Mouse (Mus musculus) cerebellum, postnatal 25 days (tissue): ENCODE measurements at regions not wholly inside any gene's neighbourhood (a gene's known extent, or its start where the extent isn't known, plus 50 kb on each side); places are given as distances from the start of the nearest gene placed in this dataset.
A peak's percentile ranks its signal among the peaks of the same experiment; 100 is the strongest.
"Not testable (repeated sequence)": the region's sequence is repeated elsewhere in the genome, so short reads cannot be mapped to it uniquely, and the experiment has no call there.

ENCODE experiments used
- DNase-seq, 2 experiments: peaks; one replicate each; pipeline ENCODE4 v3.0.0; 2021; ENCODE audit warnings: mixed read lengths in 2 of 2

DNA sequence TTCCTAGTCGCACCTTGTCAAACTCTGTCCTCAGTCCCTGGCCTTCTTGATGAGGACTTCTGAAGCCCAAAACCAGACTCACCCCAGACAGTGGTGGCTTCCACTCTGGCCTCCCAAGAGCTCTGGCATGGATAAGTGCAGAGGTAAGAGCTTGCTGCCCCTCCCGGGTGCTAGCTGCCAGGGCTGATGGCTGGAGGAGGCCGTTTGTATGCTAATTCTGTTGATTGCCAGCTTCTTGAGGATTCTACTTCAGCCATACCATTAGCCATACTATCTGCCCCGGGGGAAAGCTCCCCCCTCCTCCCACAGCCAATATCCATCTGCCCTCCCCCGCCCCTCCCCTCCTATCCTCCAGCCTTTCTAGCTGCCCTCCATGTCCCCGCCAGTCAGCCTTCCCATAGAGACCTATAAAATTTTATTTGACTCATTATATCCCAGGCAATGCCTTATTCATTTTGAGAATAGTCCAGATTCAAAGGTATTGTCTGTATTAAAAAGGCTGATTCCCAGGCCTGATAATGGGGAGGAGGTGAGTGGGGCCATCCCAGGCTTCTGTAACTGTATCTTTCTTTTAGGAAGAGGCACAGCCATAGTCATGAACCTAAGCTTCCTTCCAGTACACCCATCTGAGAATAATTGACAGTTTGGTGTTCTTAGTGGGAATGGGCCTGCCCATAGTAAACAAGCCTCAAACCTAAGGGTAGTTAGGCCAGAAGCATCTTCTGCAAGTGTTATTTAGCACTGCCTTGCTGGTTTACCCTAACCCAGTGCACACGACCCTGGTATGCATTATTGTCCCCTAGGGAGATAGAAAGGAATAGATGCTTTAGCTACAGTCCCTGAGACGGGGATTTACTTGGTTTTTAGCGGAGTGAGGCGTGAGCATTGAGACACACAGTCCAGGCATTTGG lies 239.2 kb upstream of the 1700012A03Rik start:
- DNase-seq, result no peak

DNA sequence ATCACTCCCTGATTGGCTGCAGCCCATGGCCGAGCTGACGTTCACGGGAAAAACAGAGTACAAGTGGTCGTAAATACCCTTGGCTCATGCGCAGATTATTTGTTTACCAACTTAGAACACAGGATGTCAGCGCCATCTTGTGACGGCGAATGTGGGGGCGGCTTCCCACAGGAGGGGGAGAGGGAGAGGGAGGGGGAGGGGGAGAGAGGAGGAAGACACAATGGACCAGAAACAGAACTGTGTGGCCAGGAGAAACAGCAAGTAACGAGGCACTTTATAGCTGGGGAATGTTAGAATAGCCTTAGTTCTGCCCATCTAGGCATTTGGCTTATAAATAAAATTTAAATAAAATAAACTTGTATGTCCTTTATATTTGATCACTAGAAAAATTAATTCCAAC lies 240.7 kb upstream of the Podxl start:
- peak in 1 of 2 experiments; percentile 23 for DNase-seq

DNA sequence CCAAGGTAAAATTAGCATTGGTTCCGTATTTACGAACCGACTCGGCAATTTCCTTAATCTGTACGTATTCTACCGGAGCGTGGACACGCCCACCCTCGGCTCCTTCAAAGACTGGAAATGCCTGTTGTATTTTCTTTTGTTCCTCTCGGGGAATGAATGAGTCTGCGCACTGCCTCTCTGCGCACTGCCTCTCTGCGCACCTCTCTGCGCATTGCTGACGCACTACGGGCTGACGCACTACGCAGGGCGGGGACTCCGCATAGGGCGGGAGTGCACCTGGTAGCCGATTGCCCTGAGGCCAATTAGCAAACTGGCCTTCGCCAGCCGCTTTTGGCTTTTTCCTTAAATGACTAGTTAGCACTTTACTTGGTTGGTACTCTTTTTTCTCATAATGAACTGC lies 239.4 kb upstream of the Podxl start:
- DNase-seq, result not testable (repeated sequence)

DNA sequence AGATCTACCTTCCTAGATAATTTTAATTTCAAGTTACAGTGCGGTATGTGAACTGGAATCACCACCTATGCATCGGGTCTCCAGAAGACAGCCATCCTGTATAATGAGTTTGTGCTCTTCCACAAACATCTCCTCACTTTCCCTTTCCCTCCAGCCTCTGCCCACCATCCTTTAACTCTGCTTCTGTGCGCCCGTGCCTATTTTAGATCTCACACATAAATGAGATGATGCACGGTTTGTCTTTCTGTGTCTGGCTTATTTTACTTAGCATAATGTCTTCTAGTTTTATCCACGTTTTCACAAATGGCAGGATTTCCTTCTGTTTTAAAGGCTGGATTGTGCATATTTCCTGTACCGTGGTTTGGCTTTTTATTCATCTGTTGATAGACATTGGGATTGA lies 227.8 kb upstream of the Podxl start:
- DNase-seq, result no peak

DNA sequence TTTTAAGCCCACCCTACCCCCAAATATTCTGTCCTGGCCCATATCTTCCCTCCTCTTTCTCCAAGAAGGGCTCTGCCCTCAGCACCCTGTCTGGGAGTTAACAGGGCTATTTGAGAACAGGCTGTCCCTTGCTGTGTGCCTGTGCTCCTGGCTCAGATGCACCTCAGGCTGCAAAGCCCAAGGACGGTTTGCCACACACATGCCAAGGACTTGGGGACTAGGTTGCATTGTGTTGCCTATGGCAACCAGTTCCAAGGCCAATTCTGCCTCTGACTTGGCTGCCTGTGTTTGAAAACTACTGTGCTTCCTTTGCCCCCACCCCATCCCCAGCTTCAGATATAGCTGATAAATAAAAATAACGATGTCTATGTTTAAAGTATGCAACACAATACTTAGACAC lies 227.1 kb upstream of the Podxl start:
- DNase-seq, result no peak

DNA sequence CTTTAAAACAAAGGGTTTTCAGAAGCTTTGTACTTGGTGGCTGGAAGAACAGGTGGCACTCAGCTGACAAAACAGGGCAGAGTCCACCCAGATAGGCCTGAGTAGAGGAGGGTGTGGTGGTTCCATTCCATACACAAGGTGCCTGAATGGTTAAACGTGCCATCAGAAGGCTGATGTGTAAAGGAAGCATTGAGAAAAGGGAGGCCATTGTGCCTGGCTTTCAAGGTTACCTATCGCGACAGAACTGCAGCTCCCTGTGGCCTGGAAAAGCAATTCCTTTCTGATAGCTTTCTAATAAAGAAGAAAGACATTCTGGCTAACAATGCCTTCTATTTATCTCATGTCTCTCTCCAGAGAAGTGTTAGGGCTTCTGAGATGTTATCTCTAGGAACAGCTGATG lies 213.1 kb upstream of the Podxl start:
- DNase-seq, result no peak

DNA sequence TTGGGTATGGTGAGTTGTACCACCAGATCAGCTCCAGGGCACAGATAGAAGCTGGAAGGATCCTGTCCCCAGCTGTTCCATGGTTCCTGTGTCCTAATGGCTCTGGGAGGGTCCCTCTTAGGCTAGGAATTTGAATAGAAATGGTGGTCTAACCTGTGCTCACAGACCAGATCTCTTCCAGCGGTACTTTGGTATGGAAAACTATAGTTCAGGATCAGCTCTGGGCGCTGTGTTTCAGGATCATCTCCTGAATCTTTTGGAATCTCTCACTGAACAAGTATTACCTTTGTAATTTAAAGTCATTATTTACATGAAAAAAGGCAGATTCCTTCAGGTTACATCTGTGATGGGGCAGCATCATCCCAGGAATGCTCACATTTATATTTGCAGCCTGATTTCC lies 208.1 kb upstream of the Podxl start:
- DNase-seq, result no peak

DNA sequence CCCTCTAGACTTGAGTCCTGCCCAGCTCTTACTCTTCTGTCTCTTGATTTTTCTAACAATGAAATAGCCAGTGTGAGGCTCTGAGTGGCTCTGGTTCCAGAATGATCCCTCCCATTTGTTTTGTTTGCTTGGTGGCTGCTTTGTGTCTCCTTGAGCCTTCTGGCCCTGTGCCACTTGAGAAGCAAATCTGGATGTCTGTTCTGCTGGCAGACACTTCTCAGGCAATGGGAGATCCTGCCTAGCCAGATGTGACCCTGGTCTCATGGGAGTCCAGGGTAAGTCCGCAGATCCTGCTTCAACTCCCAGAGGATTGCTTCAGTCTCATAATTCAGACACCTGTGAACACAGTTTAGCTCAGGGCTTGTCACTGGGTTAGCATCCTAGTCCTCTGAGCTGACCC lies 181.8 kb upstream of the Podxl start:
- DNase-seq, result no peak

DNA sequence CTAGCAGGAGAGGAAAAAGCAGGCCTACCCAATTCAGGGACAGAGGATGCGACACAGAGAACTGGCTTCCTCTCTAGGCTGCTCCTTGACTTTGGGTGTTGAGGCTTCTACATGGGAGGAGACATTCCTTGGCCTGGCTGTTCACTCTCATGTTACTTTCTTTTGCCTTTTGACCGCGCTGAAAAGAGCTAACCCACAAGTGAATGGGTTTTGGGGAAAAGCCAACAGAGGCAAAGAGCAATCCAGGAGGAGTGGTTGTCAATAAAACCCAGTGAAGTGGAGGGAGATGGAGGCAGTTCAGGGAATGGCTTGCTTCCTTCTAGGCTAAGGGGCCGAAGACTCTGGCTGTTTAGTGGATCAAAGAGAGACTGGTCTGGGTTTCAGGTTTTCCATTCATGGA lies 167.6 kb upstream of the Podxl start:
- no peak for DNase-seq

DNA sequence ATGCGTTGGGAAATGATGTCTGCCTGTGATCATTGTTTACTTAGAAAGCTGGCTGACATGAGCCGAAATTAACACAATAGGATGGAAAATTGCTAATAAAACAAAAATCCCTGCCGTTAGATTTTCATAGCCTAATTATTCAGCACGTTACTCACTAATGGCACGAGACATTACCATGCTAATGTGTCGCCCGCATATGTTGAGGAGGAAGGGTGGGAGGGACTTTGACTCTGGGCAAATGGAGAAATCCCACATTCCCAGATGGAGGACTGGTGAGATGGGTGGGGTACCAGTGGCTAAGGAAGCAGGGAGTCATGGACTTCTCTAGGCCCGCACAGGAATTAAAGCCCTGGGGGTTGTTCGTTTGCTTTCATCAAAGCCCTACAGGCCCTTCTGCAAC lies 155.8 kb upstream of the Podxl start:
- DNase-seq, result no peak

DNA sequence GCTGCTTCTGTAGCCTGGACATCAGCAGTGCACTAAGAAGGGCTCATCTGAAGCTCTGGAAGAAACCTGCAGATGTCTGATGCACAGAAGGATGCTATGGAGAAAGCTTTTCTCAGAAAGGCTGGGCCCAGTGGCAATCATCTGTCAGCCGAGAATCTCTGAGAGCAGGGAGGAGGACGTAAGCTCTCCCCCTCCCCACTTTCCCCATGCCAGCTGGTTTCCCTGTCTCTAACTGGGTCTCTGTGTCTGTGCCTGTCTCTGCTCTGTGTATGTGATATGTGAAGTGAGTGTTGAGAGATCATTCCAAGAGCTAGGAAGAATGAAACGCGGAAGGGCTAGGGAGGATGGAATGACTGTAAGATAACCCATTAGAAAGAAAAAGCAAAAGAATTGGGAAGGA lies 155.1 kb upstream of the Podxl start:
- no peak for DNase-seq

DNA sequence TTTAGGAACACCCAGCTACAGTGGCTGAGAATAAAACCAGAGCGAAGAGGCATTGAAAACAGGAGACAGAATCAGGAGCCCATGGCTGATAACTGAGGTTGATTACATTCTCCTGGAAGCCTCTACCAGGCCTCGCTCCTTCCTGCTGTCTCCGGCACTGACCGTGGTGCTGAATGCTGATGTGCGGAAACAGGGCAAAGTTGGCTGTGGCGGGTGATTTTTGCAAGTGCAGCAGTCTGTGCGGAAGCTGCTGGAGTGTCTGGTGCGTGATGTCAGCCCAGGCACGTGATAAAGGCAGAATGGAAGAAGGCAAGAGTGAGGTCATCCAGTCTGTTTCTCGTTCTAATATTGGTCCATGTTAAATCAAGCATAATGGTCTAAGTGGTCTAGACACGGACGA lies 153.8 kb upstream of the Podxl start:
- DNase-seq, result no peak

DNA sequence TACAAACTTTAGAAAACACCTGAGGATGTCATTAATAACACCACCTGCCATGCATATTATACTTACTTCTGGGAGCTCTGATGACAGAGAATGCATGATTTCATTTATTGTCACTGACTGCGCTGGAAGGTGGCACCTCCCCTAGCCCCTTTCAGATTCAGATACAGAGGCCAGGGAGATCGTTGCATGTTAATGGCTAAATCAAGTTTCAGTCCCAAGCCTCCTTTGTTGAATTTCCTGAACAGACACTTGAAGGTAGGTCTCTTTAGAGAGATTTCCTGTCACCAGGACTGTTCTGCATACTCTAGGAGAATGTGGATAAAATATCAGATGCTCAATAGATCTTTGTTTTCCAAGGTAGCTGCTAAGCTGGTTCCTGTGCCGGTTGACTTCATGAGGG lies 143.5 kb upstream of the Podxl start:
- no peak for DNase-seq

DNA sequence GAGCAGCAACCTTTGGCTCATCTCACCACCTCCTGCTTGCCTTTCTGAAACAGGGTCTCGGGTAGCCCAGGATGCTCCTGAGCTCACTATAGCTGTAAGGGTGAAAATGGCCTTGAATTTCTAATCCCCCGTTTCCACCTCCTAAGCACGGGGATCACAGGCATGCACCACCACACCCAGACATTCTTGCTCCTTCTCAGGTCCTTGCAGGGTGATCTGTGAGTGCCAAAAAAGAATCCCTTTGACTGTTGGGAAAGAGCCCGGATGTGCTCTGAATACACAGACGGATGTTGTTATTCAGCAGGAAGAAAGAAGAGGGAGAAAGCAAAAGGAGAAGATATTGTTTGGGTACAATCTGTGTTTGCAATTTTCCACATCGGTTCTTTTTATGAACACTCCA lies 140.4 kb upstream of the Podxl start:
- DNase-seq, result no peak

DNA sequence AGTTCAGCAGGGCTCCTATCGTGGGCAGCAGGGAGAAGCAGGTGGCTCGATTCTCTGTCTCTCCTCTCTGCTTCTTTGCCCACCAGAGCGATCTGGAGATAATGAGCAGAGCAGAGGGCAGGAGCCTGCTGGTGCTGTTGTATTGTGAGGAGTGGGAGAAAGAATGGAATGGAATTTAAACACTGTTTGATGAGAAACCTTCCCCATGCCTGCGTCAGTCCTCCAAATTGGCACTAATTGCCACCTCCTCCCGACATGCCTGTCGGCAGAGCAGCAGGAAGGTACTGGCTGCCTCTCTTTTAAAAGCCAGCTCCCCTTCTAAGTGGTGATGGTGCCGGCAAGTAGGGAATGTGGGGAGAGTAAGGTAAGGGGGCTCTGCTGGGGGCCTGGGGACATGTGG lies 139.2 kb upstream of the Podxl start:
- no peak for DNase-seq

DNA sequence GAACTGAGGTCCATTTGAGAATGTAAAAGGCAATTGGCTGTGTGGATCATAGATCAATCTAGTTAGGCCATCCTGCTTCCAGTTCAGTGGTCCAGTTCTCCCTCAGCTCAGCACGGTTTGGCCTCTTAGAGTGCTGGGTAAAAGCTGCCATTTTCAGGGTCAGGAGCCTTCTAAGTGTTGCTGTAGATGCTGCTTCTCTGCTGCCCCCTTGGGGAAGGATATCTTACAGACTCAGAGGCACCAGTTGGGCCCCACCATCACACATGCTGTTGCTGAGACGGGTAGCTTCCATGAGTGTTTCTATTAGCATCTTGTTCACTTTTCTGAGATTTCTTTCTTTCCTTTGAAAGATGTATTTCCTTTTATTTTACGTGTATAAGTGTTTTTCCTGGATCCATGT lies 132.1 kb upstream of the Podxl start:
- DNase-seq, result no peak

DNA sequence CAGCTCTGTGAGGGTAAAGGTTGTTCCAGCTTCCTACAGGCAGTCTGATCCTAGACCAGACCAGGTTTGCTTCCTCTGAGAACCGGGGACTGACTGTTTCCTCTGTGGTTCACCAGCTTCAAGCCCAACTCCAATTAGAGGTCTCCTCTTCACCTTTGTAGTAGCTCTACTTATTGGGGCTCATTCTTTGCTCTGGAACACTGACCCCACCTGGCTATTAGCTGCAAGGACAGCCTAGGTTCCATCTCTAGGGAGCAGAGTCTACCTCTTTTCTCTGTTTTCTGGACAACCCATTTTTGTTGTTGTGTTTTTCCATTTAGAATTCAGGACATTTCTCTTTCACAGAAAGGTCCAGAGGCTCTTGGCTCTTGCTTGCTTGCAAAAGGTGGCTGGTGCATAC lies 129.3 kb upstream of the Podxl start:
- no peak for DNase-seq

DNA sequence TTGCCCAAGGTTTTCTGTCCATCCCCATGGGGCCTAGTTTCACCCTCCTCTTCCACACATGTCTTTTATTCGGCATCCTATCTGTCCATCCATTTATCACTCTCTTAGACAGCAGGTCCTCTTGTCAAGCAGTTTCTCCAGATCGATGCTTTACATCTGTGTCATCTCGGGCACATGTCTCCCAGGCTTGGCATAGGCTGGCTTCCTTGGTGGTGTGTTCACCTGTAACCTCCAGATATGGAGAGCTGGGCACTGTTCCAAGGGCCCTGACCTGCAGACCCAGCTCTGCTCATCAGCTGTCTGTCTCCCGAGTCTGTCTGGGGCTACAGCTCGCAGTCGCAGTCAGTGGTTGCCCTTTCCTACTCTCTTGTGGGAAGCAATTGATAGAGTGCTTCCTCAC lies 128.2 kb upstream of the Podxl start:
- DNase-seq, result no peak

DNA sequence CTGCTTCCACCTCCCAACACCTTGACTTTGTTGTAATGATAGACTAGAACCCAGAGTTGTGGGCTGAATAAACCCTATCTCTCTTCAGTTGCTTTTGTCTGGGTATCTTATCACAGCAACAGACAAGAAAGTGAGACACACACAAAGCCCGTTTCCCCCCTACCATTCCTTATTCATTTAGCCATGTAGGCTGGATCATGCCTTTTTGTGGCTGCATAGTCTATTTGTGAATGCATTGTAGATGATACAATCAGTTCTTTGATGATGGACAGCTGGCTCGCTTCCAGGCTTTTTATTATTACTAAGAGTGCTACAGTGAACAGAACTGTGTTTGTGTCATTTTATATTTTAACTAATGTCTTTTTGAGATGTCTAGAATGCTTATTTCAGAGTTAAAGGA lies 116.3 kb upstream of the Podxl start:
- no peak for DNase-seq

DNA sequence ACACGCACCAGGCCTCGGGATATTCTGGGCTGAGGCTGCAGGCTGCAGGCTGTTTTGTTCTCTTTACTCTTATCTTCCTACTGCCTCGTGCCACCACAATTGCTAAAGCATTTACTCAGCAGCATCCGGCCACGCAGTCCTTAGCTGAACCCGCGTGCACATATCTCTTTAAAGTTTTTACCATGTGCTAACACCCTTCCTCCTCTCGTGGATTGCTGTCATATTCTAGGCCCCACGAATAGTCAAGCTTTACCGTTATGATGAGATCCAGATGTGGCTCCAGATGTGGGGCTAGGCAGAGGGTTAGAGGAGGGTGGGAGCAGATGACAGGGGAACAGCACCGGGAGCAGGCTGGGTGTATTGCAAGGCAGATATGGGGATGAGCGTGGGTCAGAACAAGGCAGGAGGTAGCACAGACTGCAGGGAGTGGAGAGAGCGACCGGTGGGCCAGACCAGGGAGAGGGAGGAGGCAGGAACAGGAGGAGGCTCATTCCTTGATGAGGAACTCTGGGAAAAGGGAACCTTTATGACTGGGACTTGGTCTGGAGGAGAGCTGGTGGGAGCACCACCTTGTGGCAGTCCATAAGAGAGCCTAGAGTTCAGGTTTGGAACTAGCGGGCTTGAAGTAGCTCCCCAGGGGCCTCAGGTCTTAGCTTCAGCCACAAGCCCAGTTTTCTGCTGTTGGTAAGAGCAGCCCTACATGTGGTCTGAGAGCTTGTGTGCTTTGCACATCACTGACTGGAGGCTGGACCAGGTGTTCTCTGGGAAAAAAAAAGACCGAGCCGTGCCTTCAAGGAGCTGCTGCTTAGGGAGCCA lies 102.1 kb upstream of the Podxl start:
- no peak for DNase-seq

DNA sequence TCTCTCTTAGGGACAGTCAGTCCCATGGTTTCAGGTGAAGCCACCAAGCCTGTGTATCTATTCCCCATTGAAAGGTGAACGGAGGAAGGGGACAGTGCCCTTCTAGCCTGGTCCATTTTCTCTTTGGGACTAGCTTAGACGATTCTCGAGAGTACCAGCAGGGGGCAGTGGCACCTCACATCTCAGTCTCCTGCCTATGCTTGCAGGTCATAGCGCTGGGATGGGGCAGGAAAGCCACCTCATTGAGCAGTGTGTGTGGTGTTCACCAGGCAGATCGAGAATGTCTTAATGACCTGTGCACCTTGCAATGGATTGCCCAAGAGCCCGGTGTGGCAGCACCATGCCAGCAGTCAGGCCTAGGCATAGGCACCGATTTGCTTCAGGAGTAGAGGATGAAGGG lies 100.7 kb upstream of the Podxl start:
- DNase-seq, result peak; percentile 86 to 89

DNA sequence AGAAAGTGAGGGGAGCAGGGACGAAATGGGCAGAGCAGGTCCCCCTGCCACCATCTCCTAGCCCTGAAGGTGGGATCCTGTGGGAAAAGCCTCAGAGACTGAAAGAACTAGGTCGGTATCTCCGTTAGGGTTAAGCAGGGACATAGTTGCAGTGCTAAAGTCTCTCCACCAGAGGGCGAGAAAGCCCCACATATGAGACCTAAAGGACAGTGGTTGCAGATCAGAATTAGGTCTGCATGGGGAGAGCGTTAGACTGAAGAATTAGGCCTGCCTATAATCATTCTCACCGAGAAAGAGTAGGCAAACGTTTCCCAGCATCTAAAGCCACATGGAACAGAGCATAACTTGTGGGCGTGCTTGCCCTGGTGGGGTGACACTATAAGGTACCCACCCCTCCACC lies 97.0 kb upstream of the Podxl start:
- DNase-seq, result peak; percentile 74 to 79

DNA sequence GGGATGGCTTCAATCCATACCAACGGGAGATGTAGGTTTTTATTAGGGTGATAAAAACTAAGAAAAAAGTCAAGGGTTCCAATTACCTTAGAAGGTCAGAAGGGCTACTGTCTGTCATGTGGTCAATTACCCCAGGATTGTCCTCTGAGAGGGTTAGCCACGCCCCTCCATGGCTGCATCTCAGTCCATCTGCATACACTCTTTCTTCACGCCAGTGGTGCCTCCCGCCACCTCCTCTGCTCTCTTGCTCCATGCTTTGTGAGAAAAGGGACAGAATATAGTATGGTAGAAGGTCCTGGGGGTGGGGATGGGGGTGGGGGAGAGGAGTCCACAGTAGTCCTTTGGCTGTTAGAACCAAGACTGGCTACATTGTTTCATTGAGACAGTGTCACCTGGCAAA lies 96.1 kb upstream of the Podxl start:
- no peak for DNase-seq

DNA sequence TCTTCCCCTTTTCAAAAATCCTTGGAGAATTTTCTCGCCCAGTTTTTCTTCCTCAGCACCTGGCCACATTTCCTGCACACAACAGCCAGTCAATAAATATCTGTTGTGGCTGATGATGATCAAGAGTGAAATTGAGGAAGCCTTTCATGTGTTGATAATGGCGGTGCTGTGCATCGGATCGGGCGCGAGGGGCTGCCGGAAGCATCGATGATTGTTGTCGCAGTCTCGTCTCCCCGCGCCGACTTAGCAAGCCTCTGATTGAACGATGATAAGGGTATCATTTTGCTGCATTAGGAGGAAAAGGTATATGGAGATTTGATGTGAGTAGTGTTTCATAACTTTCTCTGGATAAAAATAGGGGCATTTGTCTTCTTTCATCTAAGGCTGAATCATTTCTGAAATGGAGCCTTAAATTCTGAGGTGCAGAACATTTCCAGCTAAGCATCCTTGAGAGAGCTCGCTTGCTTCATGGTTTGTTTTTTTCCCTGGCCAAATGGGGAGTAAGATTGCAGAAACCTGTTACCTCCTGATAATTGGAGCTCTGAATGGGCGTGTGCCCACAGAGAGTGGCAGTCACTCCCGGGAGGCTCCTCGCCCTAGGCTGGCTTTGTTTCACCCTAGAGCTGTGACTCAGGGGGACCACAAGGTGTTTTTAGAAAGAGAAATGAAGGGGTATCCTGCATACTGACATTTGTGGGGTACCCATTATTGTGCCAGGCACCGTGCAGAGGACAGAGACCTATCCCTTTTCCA lies 94.8 kb upstream of the Podxl start:
- DNase-seq, result no peak
